Mouse (Mus musculus): ENCODE results near the gene Ipo9. TPM values are rescaled to one million over a fixed set of nuclear protein-coding genes. Genes with fewer than 3 reads are reported as not detected.
"Not testable (repeated sequence)": the region's sequence is repeated elsewhere in the genome, so short reads cannot be mapped to it uniquely, and the experiment has no call there.

The Ipo9 gene
- polyA plus RNA-seq, 1 experiment from 2014 or later: 114 TPM

DNA sequence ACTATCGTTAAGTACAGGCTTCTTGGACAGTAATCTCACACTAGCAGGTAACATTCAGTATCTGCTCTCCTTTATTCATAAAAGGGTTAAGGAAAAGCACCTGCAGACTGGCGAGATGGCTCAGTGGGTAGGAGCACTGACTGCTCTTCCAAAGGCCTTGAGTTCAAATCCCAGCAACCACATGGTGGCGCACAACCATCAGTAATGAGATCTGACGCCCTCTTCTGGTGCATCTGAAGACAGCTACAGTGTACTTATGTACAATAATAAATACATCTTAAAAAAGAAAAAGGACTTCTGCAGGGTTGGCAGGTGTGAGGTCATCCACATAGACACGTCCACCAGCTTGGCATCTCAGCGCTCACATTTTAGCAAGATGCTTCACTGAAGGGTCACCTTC, 48.7 kb downstream of the Ipo9 start:
- not testable (repeated sequence) for H3K27ac ChIP-seq (ENCODE audit: low read depth, low read length)

DNA sequence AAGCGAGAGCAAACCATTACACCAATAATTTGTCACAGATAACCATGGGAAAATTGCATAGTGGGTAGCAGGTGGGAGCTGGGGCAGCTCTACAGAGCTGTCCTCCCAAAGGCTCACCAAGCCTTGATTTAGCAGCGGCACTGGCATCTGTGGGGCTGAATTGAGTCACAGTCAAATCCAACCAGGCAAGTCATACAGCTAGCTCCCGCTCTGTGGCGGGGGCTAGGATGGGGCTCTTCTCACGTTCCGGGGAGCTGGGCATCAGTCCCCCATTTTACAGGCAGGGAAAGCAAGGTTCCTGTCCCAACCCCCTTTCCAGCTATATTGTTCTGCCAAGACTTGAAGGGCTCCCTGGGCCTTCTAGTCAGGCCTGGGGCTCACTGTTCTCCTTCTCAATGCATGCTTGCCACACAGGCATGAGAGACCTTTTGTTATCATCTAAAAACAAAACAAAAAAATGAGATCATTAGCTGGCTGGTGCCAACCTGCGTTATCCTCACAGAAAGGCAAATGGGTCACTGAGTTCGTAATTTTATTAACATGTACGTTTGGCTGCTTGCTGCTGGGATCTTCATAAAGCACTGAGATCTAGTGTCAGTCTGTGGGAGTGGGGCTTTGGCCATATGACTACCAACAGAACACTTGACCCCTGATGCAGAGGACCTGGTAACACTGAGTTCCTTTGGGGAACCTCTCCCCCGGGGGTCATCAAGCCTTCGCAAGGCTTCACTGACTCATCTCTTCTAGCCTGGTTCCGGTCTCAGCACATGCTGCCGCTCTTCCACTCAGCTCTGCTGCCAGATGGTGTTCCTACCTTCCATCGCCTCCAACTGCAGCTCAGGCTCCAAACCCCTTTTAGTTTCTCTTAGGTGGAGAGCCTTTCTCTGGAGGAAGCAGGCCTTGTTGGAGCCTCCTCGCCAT, 50.0 kb downstream of the Ipo9 start:
- Histone ChIP-seq H3K4me2 (ENCODE audit: low read length) (no peak overlapping the region), H3K27me3 (replicated peaks; ENCODE audit: control insufficient read depth, insufficient read depth, low read length) (no peaks in the 10 kb centered on the region), H3K9ac (ENCODE audit: low read length) (no peak overlapping the region), H3K4me1 (ENCODE audit: control insufficient read depth, insufficient read depth, low read length) (0 out of 2 replicates have a peak, but pooled peaks cover under 1% of the 10 kb centered on the region), H3K9me3 (replicated peaks; ENCODE audit: control insufficient read depth, low read length) (no peaks in the 10 kb centered on the region), H3K4me3 (ENCODE audit: low read depth, low read length) (no peak overlapping the region), H3K36me3 (ENCODE audit: control insufficient read depth, insufficient read depth, low read length) (peaks cover 33% of the 10 kb centered on the region), H3K27ac (ENCODE audit: low read depth, low read length) (no peak overlapping the region)
- WGBS: 68% methylated on average over 15 of the region's 15 CpGs
- no peak for ATAC-seq
- peak; percentile 32 for DNase-seq (ENCODE audit: low spot score)

More for the DNA sequence above, 48.7 kb downstream of the Ipo9 start:
- H3K9me3 ChIP-seq (replicated peaks; ENCODE audit: control insufficient read depth, low read length); DNase-seq (ENCODE audit: low spot score); H3K4me3 ChIP-seq (ENCODE audit: low read depth, low read length); H3K27me3 ChIP-seq (replicated peaks; ENCODE audit: control insufficient read depth, insufficient read depth, low read length); H3K4me2 ChIP-seq (ENCODE audit: low read length); H3K4me1 ChIP-seq (ENCODE audit: control insufficient read depth, insufficient read depth, low read length); ATAC-seq; H3K9ac ChIP-seq (ENCODE audit: low read length): not testable (repeated sequence)
- WGBS: 60% methylated on average over 6 of the region's 6 CpGs
- H3K36me3 ChIP-seq (ENCODE audit: control insufficient read depth, insufficient read depth, low read length): peaks cover 45% of the 10 kb centered on the region

DNA sequence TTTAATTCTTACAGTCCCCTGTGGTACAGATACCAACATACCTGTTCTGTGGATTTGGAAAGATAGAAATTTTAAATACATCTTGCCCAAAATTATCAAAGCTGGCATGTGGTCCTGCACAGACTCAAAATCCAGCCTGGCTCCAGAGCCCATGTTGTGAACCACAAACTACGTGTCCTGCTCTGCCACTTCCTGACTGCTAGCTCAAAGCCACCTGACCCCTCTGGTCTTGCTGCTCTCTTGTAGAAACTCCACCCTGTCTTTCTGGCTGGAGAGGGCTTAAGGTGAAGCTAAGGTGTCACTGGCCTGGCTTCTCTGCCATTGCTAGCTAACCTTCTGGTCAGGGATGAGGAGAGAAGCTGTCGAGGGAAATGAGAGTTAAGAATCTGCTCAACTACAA, 51.3 kb downstream of the Ipo9 start:
- ATAC-seq: no peak
- WGBS: 77% methylated on average over 2 of the region's 2 CpGs

DNA sequence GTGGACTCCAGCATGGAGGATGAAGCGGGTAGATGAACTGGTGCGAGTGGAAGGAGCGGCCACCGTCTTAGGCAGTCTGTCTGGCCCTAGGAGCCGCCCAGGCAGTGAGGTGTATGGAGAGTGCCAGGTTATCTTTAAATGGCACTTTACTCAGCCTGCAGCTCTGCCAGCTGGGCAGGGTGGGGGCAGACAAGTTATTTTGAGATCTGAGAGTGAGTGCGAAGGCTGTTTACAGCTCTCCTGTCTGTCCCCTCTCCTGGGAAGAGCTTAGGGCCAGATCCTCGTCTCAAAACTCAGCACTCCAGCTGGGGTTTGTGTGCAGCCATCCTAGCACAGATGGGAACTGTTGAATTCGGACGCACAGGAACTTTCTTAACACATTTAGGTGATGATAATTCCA, 51.7 kb downstream of the Ipo9 start:
- Histone ChIP-seq H3K36me3 (ENCODE audit: control insufficient read depth, insufficient read depth, low read length) (peaks cover 15% of the 10 kb centered on the region), H3K9ac (ENCODE audit: low read length) (no peak overlapping the region), H3K4me2 (ENCODE audit: low read length) (no peak overlapping the region), H3K4me1 (ENCODE audit: control insufficient read depth, insufficient read depth, low read length) (peaks cover 5% of the 10 kb centered on the region; the same call in 1 of the 2 replicates), H3K27ac (ENCODE audit: low read depth, low read length) (no peak overlapping the region), H3K9me3 (replicated peaks; ENCODE audit: control insufficient read depth, low read length) (no peaks in the 10 kb centered on the region), H3K27me3 (replicated peaks; ENCODE audit: control insufficient read depth, insufficient read depth, low read length) (no peaks in the 10 kb centered on the region), H3K4me3 (ENCODE audit: low read depth, low read length) (no peak overlapping the region)
- ATAC-seq (no peak), DNase-seq (ENCODE audit: low spot score) (no peak)
- WGBS: 69% methylated on average over 9 of the region's 9 CpGs

More for the DNA sequence above, 51.3 kb downstream of the Ipo9 start:
- H3K4me3 ChIP-seq (ENCODE audit: low read depth, low read length): no peak overlapping the region
- DNase-seq (ENCODE audit: low spot score): no peak
- peaks cover 20% of the 10 kb centered on the region for H3K36me3 ChIP-seq (ENCODE audit: control insufficient read depth, insufficient read depth, low read length)
- no peaks in the 10 kb centered on the region for H3K9me3 ChIP-seq (replicated peaks; ENCODE audit: control insufficient read depth, low read length)
- no peaks in the 10 kb centered on the region for H3K27me3 ChIP-seq (replicated peaks; ENCODE audit: control insufficient read depth, insufficient read depth, low read length)
- no peak overlapping the region for H3K4me2 ChIP-seq (ENCODE audit: low read length)
- H3K9ac ChIP-seq (ENCODE audit: low read length): no peak overlapping the region
- H3K27ac ChIP-seq (ENCODE audit: low read depth, low read length): no peak overlapping the region
- peaks cover 4% of the 10 kb centered on the region; the same call in 1 of the 2 replicates for H3K4me1 ChIP-seq (ENCODE audit: control insufficient read depth, insufficient read depth, low read length)

DNA sequence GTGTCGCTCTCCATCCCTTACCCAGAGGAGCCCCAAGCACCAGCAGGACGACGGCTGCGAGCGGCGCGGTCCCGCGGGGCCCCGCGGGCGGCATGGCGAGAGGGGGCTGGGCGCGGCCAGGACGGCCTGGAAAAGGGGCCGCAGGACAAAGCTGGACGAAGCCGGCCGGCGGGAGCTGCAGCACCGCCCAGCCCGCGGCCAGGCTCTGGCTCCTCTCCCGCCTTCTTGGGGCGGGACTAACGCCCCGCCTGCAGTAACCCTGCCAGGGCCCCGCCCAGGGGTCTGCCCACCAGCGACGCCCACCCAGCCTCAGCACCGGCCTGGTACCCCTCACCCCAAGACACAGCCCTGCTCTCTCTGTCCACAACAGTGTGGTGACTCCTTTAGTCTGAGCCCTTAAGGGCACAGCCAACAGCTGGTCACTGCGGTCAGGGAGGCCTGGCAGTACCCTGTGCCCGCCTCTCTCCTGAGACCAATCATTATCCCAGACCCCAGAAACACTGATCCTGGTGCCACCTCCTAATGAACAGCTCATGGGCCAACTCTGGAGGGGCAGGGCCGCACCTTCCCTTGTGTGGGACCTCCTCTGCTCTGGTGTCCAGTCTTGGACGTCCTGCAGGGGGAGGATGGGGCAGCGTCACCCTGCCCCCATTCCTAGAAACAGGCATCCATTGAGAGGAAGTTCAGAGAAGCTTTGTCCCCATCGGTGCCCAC, 55.3 kb downstream of the Ipo9 start, which contains the start of gene Shisa4:
Gene Shisa4, minus strand, starts transcription at position 370 of the 714 bp plus-strand sequence.
- no peaks in the 10 kb centered on the region for H3K36me3 ChIP-seq (ENCODE audit: control insufficient read depth, insufficient read depth, low read length)
- H3K27me3 ChIP-seq (replicated peaks; ENCODE audit: control insufficient read depth, insufficient read depth, low read length): no peaks in the 10 kb centered on the region
- H3K27ac ChIP-seq (ENCODE audit: low read depth, low read length): peak within 1 kb of the TSS; percentile 49; the same call in 1 of the 2 replicates
- H3K4me3 ChIP-seq (ENCODE audit: low read depth, low read length): peak within 1 kb of the TSS; percentile 75
- DNase-seq (ENCODE audit: low spot score) (peak; percentile 86), ATAC-seq (peak; percentile 91)
- H3K9ac ChIP-seq (ENCODE audit: low read length): peak within 1 kb of the TSS; percentile 90
- WGBS: 3% methylated on average over 29 of the region's 38 CpGs
- H3K9me3 ChIP-seq (replicated peaks; ENCODE audit: control insufficient read depth, low read length): no peaks in the 10 kb centered on the region
- H3K4me2 ChIP-seq (ENCODE audit: low read length): peak within 1 kb of the TSS; percentile 61
- peaks cover 12% of the 10 kb centered on the region for H3K4me1 ChIP-seq (ENCODE audit: control insufficient read depth, insufficient read depth, low read length)

DNA sequence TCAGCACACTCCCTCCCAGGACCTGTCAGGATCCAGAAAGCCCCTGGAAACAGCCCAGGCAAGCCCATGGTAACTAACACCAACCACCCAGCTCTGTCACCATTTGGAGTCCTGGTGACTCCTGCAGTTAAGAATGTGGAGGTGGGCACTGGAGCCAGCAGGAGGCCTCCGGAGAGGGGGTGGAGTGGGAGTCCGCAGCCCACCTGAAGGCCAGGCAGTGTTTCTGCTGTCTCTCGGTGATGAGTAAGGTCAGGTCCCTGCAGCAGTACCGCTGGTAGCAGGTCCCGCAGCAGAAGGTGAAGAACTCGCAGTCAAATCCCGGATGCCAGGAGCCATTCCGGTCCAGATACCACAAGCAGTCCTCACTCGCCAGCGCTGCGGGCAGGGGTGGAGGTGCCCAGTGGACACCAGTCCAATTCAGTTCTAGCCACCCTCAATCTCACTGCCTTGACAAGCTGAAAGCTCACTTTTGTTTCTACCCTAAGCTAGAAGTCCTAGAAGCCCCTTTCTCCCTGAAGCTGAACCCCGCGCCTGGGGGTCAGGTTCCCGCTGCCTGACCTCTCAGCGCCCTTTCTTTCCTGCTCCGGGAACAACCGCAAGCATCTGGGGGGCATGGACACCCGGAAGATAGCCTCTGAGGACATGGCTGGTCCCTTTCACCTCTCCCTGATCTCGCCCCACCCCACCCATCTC, 56.0 kb downstream of the Ipo9 start:
- peak; percentile 27 for DNase-seq (ENCODE audit: low spot score)
- WGBS: under 1% methylated on average over 19 of the region's 19 CpGs
- Histone ChIP-seq H3K27ac (ENCODE audit: low read depth, low read length) (peak overlapping the region; percentile 49; the same call in 1 of the 2 replicates), H3K4me3 (ENCODE audit: low read depth, low read length) (peak overlapping the region; percentile 75), H3K4me2 (ENCODE audit: low read length) (peak overlapping the region; percentile 61), H3K9me3 (replicated peaks; ENCODE audit: control insufficient read depth, low read length) (no peaks in the 10 kb centered on the region), H3K9ac (ENCODE audit: low read length) (peak overlapping the region; percentile 90), H3K36me3 (ENCODE audit: control insufficient read depth, insufficient read depth, low read length) (no peaks in the 10 kb centered on the region), H3K4me1 (ENCODE audit: control insufficient read depth, insufficient read depth, low read length) (peaks cover 12% of the 10 kb centered on the region), H3K27me3 (replicated peaks; ENCODE audit: control insufficient read depth, insufficient read depth, low read length) (no peaks in the 10 kb centered on the region)
- peak; percentile 16; the same call in 1 of the 2 replicates for ATAC-seq

DNA sequence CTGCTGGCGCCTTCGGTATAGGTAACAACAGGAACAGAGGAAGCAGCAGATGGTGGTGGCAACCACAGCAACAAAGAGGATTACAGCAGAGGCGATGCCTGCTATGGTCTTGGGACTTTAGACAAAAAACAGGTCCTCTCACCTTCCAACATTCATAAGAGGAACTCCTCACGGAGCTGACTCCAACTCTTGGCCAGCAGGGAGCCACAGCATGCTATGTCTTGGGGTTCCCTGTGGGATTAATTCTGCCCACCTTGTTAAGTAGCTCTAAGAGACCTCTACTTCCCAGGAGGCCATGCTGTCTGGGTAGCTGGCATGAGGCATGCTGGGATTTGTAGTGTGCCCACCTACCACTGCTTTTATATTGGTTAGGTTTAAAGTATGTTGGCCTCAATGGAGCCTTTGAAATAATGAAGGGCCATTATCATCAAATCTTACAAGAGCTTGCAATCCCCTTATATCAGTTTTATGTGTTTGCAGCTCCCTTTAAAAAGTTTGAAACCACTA, 57.1 kb downstream of the Ipo9 start:
- peaks cover 20% of the 10 kb centered on the region for H3K4me1 ChIP-seq (ENCODE audit: control insufficient read depth, insufficient read depth, low read length)
- no peaks in the 10 kb centered on the region for H3K36me3 ChIP-seq (ENCODE audit: control insufficient read depth, insufficient read depth, low read length)
- H3K9ac ChIP-seq (ENCODE audit: low read length): peak overlapping the region; percentile 47
- ATAC-seq (no peak), DNase-seq (ENCODE audit: low spot score) (peak; percentile 68)
- H3K9me3 ChIP-seq (replicated peaks; ENCODE audit: control insufficient read depth, low read length): no peaks in the 10 kb centered on the region
- no peaks in the 10 kb centered on the region for H3K27me3 ChIP-seq (replicated peaks; ENCODE audit: control insufficient read depth, insufficient read depth, low read length)
- 46% methylated on average over 4 of the region's 4 CpGs for WGBS
- peak overlapping the region; percentile 61 for H3K4me2 ChIP-seq (ENCODE audit: low read length)
- H3K27ac ChIP-seq (ENCODE audit: low read depth, low read length): peak overlapping the region; percentile 48; the same call in 1 of the 2 replicates
- peak overlapping the region; percentile 30 for H3K4me3 ChIP-seq (ENCODE audit: low read depth, low read length)

DNA sequence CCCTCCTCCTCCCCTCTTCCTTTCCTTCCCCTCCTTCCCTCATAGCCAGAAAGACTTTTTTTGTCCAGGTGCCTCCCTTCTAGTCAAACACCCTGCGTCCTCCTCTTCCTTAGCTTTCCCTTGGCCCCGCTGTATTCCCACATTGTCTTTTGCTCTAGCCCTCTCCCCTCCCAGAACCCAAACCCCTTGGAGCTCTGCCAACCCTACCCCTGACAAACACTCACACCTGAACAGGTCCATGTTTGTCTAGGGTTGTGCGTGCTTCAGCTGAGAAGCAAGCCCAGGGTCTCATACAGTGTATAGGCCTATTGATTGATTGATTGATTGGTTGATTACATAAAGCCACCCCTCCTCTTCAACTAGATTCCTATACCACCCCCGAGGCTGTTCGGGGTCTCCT, 60.9 kb downstream of the Ipo9 start:
- 77% methylated on average over 5 of the region's 5 CpGs for WGBS
- H3K4me2 ChIP-seq (ENCODE audit: low read length): no peak overlapping the region; the same call in 1 of the 2 replicates
- H3K9ac ChIP-seq (ENCODE audit: low read length): no peak overlapping the region
- no peak overlapping the region for H3K27ac ChIP-seq (ENCODE audit: low read depth, low read length)
- no peaks in the 10 kb centered on the region for H3K36me3 ChIP-seq (ENCODE audit: control insufficient read depth, insufficient read depth, low read length)
- DNase-seq (ENCODE audit: low spot score) (no peak), ATAC-seq (no peak)
- H3K27me3 ChIP-seq (replicated peaks; ENCODE audit: control insufficient read depth, insufficient read depth, low read length): no peaks in the 10 kb centered on the region
- H3K4me3 ChIP-seq (ENCODE audit: low read depth, low read length): no peak overlapping the region
- H3K4me1 ChIP-seq (ENCODE audit: control insufficient read depth, insufficient read depth, low read length): peaks cover 17% of the 10 kb centered on the region
- no peaks in the 10 kb centered on the region for H3K9me3 ChIP-seq (replicated peaks; ENCODE audit: control insufficient read depth, low read length)
